Mouse (Mus musculus) forebrain, embryonic 10.5 days (tissue): ENCODE data around the gene 0610037L13Rik. TPM values are rescaled to one million over a fixed set of nuclear protein-coding genes. Genes with fewer than 3 reads are reported as not detected.

ENCODE experiments used
- polyA plus RNA-seq: library from polyadenylated mRNA; unstranded; fragments of >200 nt; fragmentation: Nextera tagmentation; extraction: Ambion mirVana; gene quantifications from 2 replicates; pipeline ENCODE4 v1.2.1, GENCODE M21; 2016

Gene 0610037L13Rik
- polyA plus RNA-seq, 1 experiment from 2014 or later, result 105 TPM

Other genes with a start within 250 kb of the 0610037L13Rik start
- 0.87 and 2.7 TPM in 2 replicates for gene Dmrtb1, start 205.6 kb upstream of the 0610037L13Rik start, polyA plus RNA-seq
- gene Lrp8, start 87.6 kb upstream of the 0610037L13Rik start, polyA plus RNA-seq, result 11.2 and 11.3 TPM in 2 replicates
- 245 and 247 TPM in 2 replicates for gene Magoh, start 10.1 kb upstream of the 0610037L13Rik start, polyA plus RNA-seq
- gene Cpt2, start 33.8 kb downstream of the 0610037L13Rik start, polyA plus RNA-seq, result 36.4 and 41.3 TPM in 2 replicates
- 0.06 TPM in 1 of 2 replicates, not detected in the other for gene Slc1a7, start 78.5 kb downstream of the 0610037L13Rik start, polyA plus RNA-seq
- 0.10 and 0.22 TPM in 2 replicates for gene Podn, start 206.6 kb downstream of the 0610037L13Rik start, polyA plus RNA-seq